Mouse (Mus musculus) liver, adult 2 months (tissue): ENCODE measurements around the gene Asb16. TPM values are rescaled to one million over a fixed set of nuclear protein-coding genes. Genes with fewer than 3 reads are reported as not detected.

Experiments
- DNase-seq: peaks from one replicate; pipeline ENCODE4 v3.0.0-alpha.2; 2011; ENCODE audit warnings: low read depth, low spot score; ENCODE audit errors: extremely low read depth
- H3K27ac ChIP-seq: fragments of 200-500 bp; replicated peaks from 2 replicates; pipeline ENCODE4 v1.5.1; 2012; ENCODE audit warnings: low read depth, mild to moderate bottlenecking, control low read depth, inconsistent platforms, low read length; ENCODE audit not compliant: insufficient read depth
- H3K27me3 ChIP-seq: fragments of 200-500 bp; 2 replicates; pipeline ENCODE4 v1.6.1; 2012; ENCODE audit warnings: mild to moderate bottlenecking, moderate library complexity, low read length, inconsistent platforms; ENCODE audit not compliant: control insufficient read depth, insufficient read depth
- H3K36me3 ChIP-seq: fragments of 200-500 bp; 2 replicates; pipeline ENCODE4 v1.6.1; 2012; ENCODE audit warnings: low read length, inconsistent platforms; ENCODE audit not compliant: control insufficient read depth, insufficient read depth
- H3K4me1 ChIP-seq: fragments of 200-500 bp; 2 replicates; pipeline ENCODE4 v1.6.1; 2011; ENCODE audit warnings: low read length; ENCODE audit not compliant: control insufficient read depth, insufficient read depth
- H3K4me3 ChIP-seq: fragments of 200-500 bp; 2 replicates; pipeline ENCODE4 v1.5.1; 2011; ENCODE audit warnings: low read depth, mild to moderate bottlenecking, control low read depth, low read length, moderate library complexity; ENCODE audit not compliant: insufficient read depth
- H3K79me2 ChIP-seq: fragments of 200-500 bp; 2 replicates; pipeline ENCODE4 v1.6.1; 2012; ENCODE audit warnings: inconsistent platforms, mild to moderate bottlenecking, low read length, moderate library complexity; ENCODE audit not compliant: control insufficient read depth, insufficient read depth
- H3K9ac ChIP-seq: fragments of 200-500 bp; 2 replicates; pipeline ENCODE4 v1.6.1; 2012; ENCODE audit warnings: low read depth, mild to moderate bottlenecking, control low read depth, inconsistent platforms, low read length
- CTCF ChIP-seq: fragments of 200-500 bp; IDR thresholded peaks from 2 replicates; pipeline ENCODE4 v1.5.1; 2011; ENCODE audit warnings: low read depth, low read length, control low read depth
- POLR2A ChIP-seq: fragments of 200-500 bp; IDR thresholded peaks from 2 replicates; pipeline ENCODE4 v1.6.1; 2011; ENCODE audit warnings: low read length, control low read depth; ENCODE audit not compliant: insufficient read depth; ENCODE audit errors: extremely low read depth
- WGBS: fragments of 180-500 bp; shearing (Covaris S2); methylation state at CpG from one replicate; pipeline ENCODE4 v1.1.7; 2018; 5-methylcytosine and 5-hydroxymethylcytosine counted together
- polyA plus RNA-seq: library from polyadenylated mRNA; depleted of rRNA; stranded (reverse); fragments of >200 nt; gene quantifications from 2 replicates; pipeline ENCODE4 v1.2.3, GENCODE M21; 2012
- total RNA-seq: library from RNA; depleted of rRNA; stranded (reverse); fragments of >200 nt; gene quantifications from 2 replicates; pipeline ENCODE4 v1.2.3, GENCODE M21; 2014

Asb16 gene
- total and polyA plus RNA-seq, 2 experiments: 0.09 to 0.20 TPM

DNA sequence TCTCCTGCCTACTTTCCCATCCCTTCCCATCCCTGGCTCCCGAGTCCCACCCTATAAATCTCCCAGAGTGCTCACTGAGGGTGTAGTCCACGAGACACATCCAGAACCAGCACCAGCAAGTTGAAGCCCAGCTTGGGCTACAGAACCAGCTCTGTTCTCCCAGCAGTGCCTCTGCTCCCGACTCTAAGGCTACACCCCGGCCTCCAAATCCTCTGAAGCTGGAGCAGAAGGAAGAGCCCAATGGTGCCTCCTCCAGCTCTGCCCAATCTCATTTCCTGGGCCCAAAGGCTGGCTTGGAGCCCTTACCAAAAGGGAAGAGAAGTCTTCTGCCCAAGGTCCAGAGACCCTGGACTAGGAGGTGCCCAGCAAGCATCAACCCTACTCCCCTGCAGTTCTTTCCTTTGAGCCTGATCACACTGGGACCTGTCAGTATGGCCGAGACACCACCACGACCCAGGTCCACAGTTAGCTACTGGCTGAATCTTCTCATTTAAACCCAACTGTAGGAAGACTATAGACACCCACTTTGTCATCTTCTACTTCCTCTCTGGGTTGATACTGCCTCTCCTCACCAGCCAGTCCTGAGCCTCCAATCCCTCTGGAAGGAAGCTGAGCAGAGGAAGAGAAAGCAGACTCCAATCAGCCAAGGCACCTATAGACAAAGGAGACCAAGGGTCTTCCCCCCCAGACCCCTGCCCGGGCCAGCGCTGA is 47.1 kb upstream of the Asb16 start:
- Histone ChIP-seq H3K27ac (peak overlapping the region; percentile 29), H3K4me1 (peaks cover 50% of the 10 kb centered on the region)

DNA sequence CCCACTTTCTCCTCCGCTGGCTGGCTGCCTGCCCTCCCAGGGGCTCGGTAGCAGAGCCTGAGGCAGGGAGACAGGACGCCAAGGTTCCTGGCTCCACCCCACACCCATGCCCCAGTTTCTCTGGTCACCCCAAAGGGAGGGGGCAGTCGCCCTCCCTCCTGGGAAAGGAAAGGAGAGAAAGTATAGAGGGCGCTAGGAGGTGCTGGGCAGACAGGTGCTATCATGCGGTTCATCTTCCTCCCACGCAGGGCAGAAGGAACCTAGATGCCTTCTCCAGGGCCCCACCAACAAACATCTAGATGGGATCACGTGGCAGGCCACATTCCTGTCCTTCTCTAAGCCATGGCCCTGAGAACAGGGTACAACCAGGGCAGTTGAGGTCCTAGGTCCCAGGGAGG is 46.6 kb upstream of the Asb16 start:
- H3K79me2 ChIP-seq: peaks cover 23% of the 10 kb centered on the region; the same call in 1 of the 2 replicates
- TF ChIP-seq CTCF: no peak
- TF ChIP-seq POLR2A: no peak
- H3K4me1 ChIP-seq: peaks cover 48% of the 10 kb centered on the region
- WGBS: 34% methylated on average over 8 of the region's 8 CpGs
- H3K4me3 ChIP-seq: no peak overlapping the region
- H3K9ac ChIP-seq: no peak overlapping the region
- no peaks in the 10 kb centered on the region for H3K36me3 ChIP-seq
- DNase-seq: peak; percentile 78
- peak overlapping the region; percentile 29 for H3K27ac ChIP-seq
- H3K27me3 ChIP-seq: no peaks in the 10 kb centered on the region

More for the DNA sequence above, 47.1 kb upstream of the Asb16 start:
- no peak overlapping the region for H3K4me3 ChIP-seq
- H3K79me2 ChIP-seq: peaks cover 18% of the 10 kb centered on the region; the same call in 1 of the 2 replicates
- no peaks in the 10 kb centered on the region for H3K36me3 ChIP-seq
- TF ChIP-seq CTCF (no peak), POLR2A (no peak)
- H3K9ac ChIP-seq: no peak overlapping the region
- DNase-seq: no peak
- no peaks in the 10 kb centered on the region for H3K27me3 ChIP-seq
- 78% methylated on average over 8 of the region's 8 CpGs for WGBS

DNA sequence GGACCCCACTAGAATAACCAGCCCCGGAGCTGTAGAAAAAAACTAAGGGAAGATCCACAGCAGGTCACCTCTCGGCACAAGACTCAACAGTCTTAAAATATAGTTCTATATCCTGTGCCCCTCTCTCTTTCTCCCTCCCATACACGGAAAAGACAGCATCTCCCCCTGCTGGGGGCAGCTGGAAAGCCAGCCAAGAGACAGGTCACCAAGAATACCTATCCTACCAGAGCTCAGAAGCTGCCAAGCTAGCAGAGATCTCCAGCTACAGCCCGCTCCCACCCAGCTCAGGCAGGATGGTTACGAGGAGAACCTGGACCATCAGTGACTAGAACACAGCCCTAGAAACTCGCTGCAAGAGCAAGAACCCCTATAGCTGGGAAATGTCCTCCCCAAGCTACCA is 45.4 kb upstream of the Asb16 start:
- 65% methylated on average over 6 of the region's 6 CpGs for WGBS
- H3K9ac ChIP-seq: no peak overlapping the region
- peak; percentile 48; the same call in 1 of the 2 replicates for TF ChIP-seq CTCF
- no peak for TF ChIP-seq POLR2A
- peaks cover 31% of the 10 kb centered on the region for H3K79me2 ChIP-seq
- H3K4me1 ChIP-seq: peaks cover 38% of the 10 kb centered on the region
- no peak overlapping the region for H3K4me3 ChIP-seq
- H3K27me3 ChIP-seq: no peaks in the 10 kb centered on the region
- DNase-seq: no peak
- no peaks in the 10 kb centered on the region for H3K36me3 ChIP-seq
- no peak overlapping the region for H3K27ac ChIP-seq

DNA sequence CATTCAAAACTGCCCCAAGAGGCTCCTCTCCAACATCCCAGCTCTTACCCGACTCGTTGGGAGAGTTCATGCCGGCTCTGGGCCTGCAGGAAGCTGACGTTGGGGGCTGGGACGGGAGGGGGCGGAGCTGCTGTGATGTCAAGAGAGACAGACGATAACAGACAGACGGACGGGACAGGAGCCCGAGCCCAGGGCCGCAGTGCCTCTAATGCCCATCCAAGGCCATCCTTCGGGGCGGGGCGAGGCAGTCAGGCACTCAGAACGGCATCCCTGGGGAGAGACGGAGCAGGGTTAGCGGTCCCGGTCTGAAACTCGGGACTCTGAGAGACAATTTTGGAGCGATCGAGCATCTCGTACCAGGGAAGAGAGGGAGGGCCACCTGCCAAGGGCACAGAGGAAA is 43.9 kb upstream of the Asb16 start:
- Histone ChIP-seq H3K9ac (peak overlapping the region; percentile 48), H3K4me3 (peak overlapping the region; percentile 46; the same call in 1 of the 2 replicates), H3K27ac (no peak overlapping the region), H3K27me3 (no peaks in the 10 kb centered on the region), H3K36me3 (no peaks in the 10 kb centered on the region), H3K4me1 (peaks cover 35% of the 10 kb centered on the region), H3K79me2 (peaks cover 46% of the 10 kb centered on the region)
- peak; percentile 47 for DNase-seq
- no peak for TF ChIP-seq CTCF
- TF ChIP-seq POLR2A: no peak
- WGBS: 37% methylated on average over 22 of the region's 22 CpGs

DNA sequence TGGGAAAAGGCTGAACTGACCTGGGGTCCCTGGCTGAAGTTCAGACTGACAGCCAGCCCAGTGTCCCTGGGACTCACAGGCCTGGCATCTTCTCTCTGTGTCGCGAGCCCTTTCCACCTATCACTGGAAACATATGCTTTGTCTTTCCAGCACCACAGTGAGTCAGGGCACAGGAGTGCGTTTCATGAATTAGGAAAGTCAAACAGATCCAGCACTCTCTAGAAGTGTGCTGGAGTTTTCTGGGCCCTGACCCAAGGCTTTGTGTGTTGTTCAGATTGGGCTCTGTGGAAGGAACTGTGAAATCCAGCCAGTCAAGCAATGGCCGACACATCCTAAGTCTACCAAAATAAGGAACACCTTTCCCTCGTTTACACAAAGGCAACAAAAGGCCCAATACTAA is 43.3 kb upstream of the Asb16 start:
- H3K4me3 ChIP-seq: no peak overlapping the region

More for the DNA sequence above, 43.3 kb upstream of the Asb16 start:
- Histone ChIP-seq H3K4me1 (peaks cover 30% of the 10 kb centered on the region), H3K27me3 (no peaks in the 10 kb centered on the region), H3K79me2 (peaks cover 48% of the 10 kb centered on the region), H3K27ac (0 out of 2 replicates have a peak overlapping the region, but pooled peaks have one; percentile 5), H3K36me3 (no peaks in the 10 kb centered on the region), H3K9ac (peak overlapping the region; percentile 48; the same call in 1 of the 2 replicates)
- WGBS: 23% methylated on average over 5 of the region's 5 CpGs
- TF ChIP-seq CTCF (no peak), POLR2A (no peak)
- DNase-seq: peak; percentile 63
